Mouse (Mus musculus) lung, postnatal 0 days (tissue): ENCODE data around the gene Batf.

Experiments
- CTCF ChIP-seq: IDR thresholded peaks from 2 replicates; pipeline ENCODE4 v1.5.1; 2016; ENCODE audit warnings: antibody characterized with exemption, mild to moderate bottlenecking
- EP300 ChIP-seq: IDR thresholded peaks from 2 replicates; pipeline ENCODE4 v1.6.1; 2016; ENCODE audit warnings: antibody characterized with exemption, mild to moderate bottlenecking, control low read depth

- no peak for TF ChIP-seq CTCF
- TF ChIP-seq EP300 = no peak
Observed at GRCm38 (mm10) chr12:85637932-85638331, 48.5 kb upstream of the Batf start.
